ENCODE assay signal across 9 mouse cellular contexts in the genomic region with DNA sequence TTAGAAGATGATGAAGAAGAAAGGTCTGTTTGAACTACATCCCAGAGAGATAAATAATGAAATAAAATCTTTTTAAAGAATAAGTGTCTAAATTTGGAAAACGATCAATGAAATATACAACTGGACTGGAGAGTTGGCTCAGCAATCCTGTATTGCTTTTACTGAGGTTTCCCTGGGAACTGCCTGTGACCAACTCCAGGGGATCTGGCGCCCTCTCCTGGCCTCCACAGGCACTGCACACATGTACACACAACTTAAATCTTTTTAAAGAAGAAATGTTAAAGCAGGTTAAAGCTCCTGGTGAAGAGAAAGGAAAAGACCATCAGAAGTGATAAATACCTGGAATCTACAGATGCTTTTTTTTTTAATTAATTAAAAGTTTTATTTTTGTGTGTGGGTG. TPM values are rescaled to one million over a fixed set of nuclear protein-coding genes. Genes with fewer than 3 reads are reported as not detected.
DNase-seq lines count a peak whose midpoint lies in the region; ATAC-seq and TF ChIP-seq lines count a peak whose summit lies in the region.
"Had no signal": no experiment of that assay in that cellular context is flagged by ENCODE, and none has a peak within 500 bp of the region (broad histone marks: within the 10 kb centered on the region; RNA-seq: fewer than 3 reads in every experiment).

No protein-coding gene starts in this region.

- H3K36me3 ChIP-seq in CH12.LX (replicated peaks in 1 of 2; ENCODE audit: control insufficient read depth in 1 of 2, insufficient read depth in 1 of 2, low read length in 1 of 2), result peaks cover 14 to 74% of the 10 kb centered on the region in 2 experiments
- peaks cover 48% of the 10 kb centered on the region for H3K36me3 ChIP-seq in forebrain, postnatal 0 days (ENCODE audit: insufficient read depth)
- peaks cover 27% of the 10 kb centered on the region; the same call in 1 of the 2 replicates for H3K36me3 ChIP-seq in lung, postnatal 0 days (ENCODE audit: insufficient read depth, low read length)

- no peak overlapping the region for H3K27ac ChIP-seq in CH12.LX (ENCODE audit: insufficient read depth, low read depth)
- no peak overlapping the region for H3K27ac ChIP-seq in forebrain, postnatal 0 days (ENCODE audit: low read depth, low read length)
- no peak overlapping the region for H3K27ac ChIP-seq in lung, postnatal 0 days (ENCODE audit: low read length)

- DNase-seq in 3T3-L1 (ENCODE audit: low read depth, low spot score) (peak; percentile 87), CH12.LX (ENCODE audit: extremely low read depth) (peak; percentile 70)
- DNase-seq in c-Kit-positive CD71-negative TER-119-negative erythroid progenitor cells, embryonic 14.5 days (ENCODE audit: low read depth), result peak; percentile 61
- DNase-seq in forebrain, postnatal 0 days, result peak; percentile 87
- DNase-seq in kidney, postnatal 36 days, result peak; percentile 83 to 93
- DNase-seq in lung, postnatal 0 days (ENCODE audit: low spot score), result peak; percentile 90
- DNase-seq in right cerebral cortex, postnatal 25 days, result peak; percentile 60
- peak; percentile 82 for DNase-seq in urinary bladder, postnatal 25 days (ENCODE audit: low spot score)

- H3K9me3 ChIP-seq in CH12.LX (replicated peaks; ENCODE audit: low read length), result no peaks in the 10 kb centered on the region
- H3K9me3 ChIP-seq in forebrain, postnatal 0 days (ENCODE audit: low read length), result no peaks in the 10 kb centered on the region
- no peaks in the 10 kb centered on the region for H3K9me3 ChIP-seq in lung, postnatal 0 days (ENCODE audit: low read length)
- H3K9me3 ChIP-seq: hindbrain, embryonic 15.5 days had no signal

- peak; percentile 90 to 98 for TF ChIP-seq CTCF in CH12.LX (conservative IDR thresholded peaks at IDR 0.05 in 1 of 2, IDR thresholded peaks at IDR 0.05 in 1 of 2; ENCODE audit: low read depth in 2 of 2, low read length in 2 of 2)
- peak; percentile 93 for TF ChIP-seq CTCF in forebrain, postnatal 0 days (IDR thresholded peaks at IDR 0.05; ENCODE audit: low read depth)
- TF ChIP-seq CTCF in lung, postnatal 0 days (IDR thresholded peaks at IDR 0.05), result peak; percentile 96

- H3K4me2 ChIP-seq in CH12.LX (ENCODE audit: insufficient read depth, low read depth, poor library complexity, severe bottlenecking), result no peak overlapping the region
- no peak overlapping the region for H3K4me2 ChIP-seq in forebrain, postnatal 0 days (ENCODE audit: low read depth)
- no peak overlapping the region for H3K4me2 ChIP-seq in lung, postnatal 0 days (replicated peaks; ENCODE audit: low read depth, low read length)
- H3K4me2 ChIP-seq: hindbrain, embryonic 15.5 days had no signal

- no peaks in the 10 kb centered on the region; the same call in none of the 2 replicates for H3K79me2 ChIP-seq in CH12.LX (replicated peaks; ENCODE audit: control insufficient read depth, extremely low read depth, insufficient read depth, poor library complexity, severe bottlenecking)

- dilution Hi-C loops in CH12.LX (cut with MboI; ENCODE audit: extremely low pct_ligation_motif_present, extremely low pct_unique_long_range_greater_than_20kb, low sequenced_read_pairs), result no loop called here

- H3K4me1 ChIP-seq in CH12.LX (ENCODE audit: control insufficient read depth in 1 of 2, insufficient read depth in 2 of 2), result peaks cover 0 to 34% of the 10 kb centered on the region in 2 experiments; a peak in 2 of 4 replicates
- H3K4me1 ChIP-seq in forebrain, postnatal 0 days (ENCODE audit: insufficient read depth), result no peaks in the 10 kb centered on the region
- H3K4me1 ChIP-seq in lung, postnatal 0 days (ENCODE audit: insufficient read depth, low read depth, low read length), result no peaks in the 10 kb centered on the region

- TF ChIP-seq RAD21 in CH12.LX (IDR thresholded peaks at IDR 0.05; ENCODE audit: low read depth, low read length), result peak; percentile 96

- ATAC-seq in forebrain, postnatal 0 days, result peak; percentile 64; the same call in 1 of the 2 replicates
- peak; percentile 50; the same call in 1 of the 2 replicates for ATAC-seq in lung, postnatal 0 days

- H3K4me3 ChIP-seq in CH12.LX (replicated peaks in 1 of 3; ENCODE audit: low read depth in 2 of 3, low read length in 2 of 3, poor library complexity in 1 of 3), result no peak overlapping the region
- H3K4me3 ChIP-seq in forebrain, postnatal 0 days (ENCODE audit: low read depth, low read length), result no peak overlapping the region
- no peak overlapping the region for H3K4me3 ChIP-seq in lung, postnatal 0 days (ENCODE audit: low read depth, low read length)
- H3K4me3 ChIP-seq: hindbrain, embryonic 15.5 days had no signal

- in situ Hi-C loops in CH12.LX (cut with MboI; ENCODE audit: low pct_ligation_motif_present, low pct_unique_long_range_greater_than_20kb, low sequenced_read_pairs), result loop anchor here (5.0 to 10.0 kb wide), 2 partner anchors 35 to 208 kb away; no protein-coding TSS in a partner anchor

- WGBS in forebrain, postnatal 0 days, result 20% methylated on average over 2 of the region's 2 CpGs
- 14% methylated on average over 2 of the region's 2 CpGs for WGBS in lung, postnatal 0 days

- TF ChIP-seq POLR2A in CH12.LX (IDR thresholded peaks at IDR 0.05; ENCODE audit: low read depth, low read length), result peak; percentile 26; the same call in 1 of the 2 replicates

- H3K27me3 ChIP-seq in CH12.LX (replicated peaks), result no peaks in the 10 kb centered on the region
- H3K27me3 ChIP-seq in forebrain, postnatal 0 days (ENCODE audit: insufficient read depth, low read length), result no peaks in the 10 kb centered on the region
- H3K27me3 ChIP-seq in lung, postnatal 0 days (replicated peaks; ENCODE audit: insufficient read depth, low read length), result no peaks in the 10 kb centered on the region
- H3K27me3 ChIP-seq: hindbrain, embryonic 15.5 days had no signal

- H3K9ac ChIP-seq in CH12.LX (ENCODE audit: insufficient read depth, low read depth), result no peak overlapping the region
- H3K9ac ChIP-seq in forebrain, postnatal 0 days, result no peak overlapping the region
- no peak overlapping the region for H3K9ac ChIP-seq in lung, postnatal 0 days (replicated peaks; ENCODE audit: low read depth)
- H3K9ac ChIP-seq: hindbrain, embryonic 15.5 days had no signal

- no peak for TF ChIP-seq EP300 in CH12.LX (IDR thresholded peaks at IDR 0.05; ENCODE audit: low read length)
- no peak for TF ChIP-seq EP300 in lung, postnatal 0 days (IDR thresholded peaks at IDR 0.05)

TF ChIP-seq in CH12.LX, 34 proteins besides CTCF, POLR2A, EP300 and RAD21:
- TF ChIP-seq ZC3H11A (IDR thresholded peaks at IDR 0.05; ENCODE audit: low read depth, low read length) (peak; percentile 52), BHLHE40 (IDR thresholded peaks at IDR 0.05; ENCODE audit: low read depth, low read length) (no peak), SMC3 (IDR thresholded peaks at IDR 0.05; ENCODE audit: low read depth, low read length) (peak; percentile 92), TCF12 (IDR thresholded peaks at IDR 0.05; ENCODE audit: low read depth, low read length) (no peak)

RNA-seq across cellular contexts. Expression of a gene that starts 10.2 kb away (rescaled TPM):
- 56.9 and 65.0 TPM in 2 replicates for total RNA-seq in CH12.LX (2012; rRNA removed)
- 189 and 206 TPM in 2 replicates for total RNA-seq in CH12.LX (2014; rRNA removed)
- 196 and 211 TPM in 2 replicates for polyA plus RNA-seq in CH12.LX (2012; ENCODE audit: insufficient read length, low read depth)
- 391 and 472 TPM in 2 replicates for total RNA-seq in forebrain, postnatal 0 days (2014; rRNA removed)
- polyA plus RNA-seq in forebrain, postnatal 0 days (2015; fragmentation: Nextera tagmentation; extraction: Ambion mirVana), result 180 and 278 TPM in 2 replicates
- 264 and 334 TPM in 2 replicates for polyA plus RNA-seq in lung, postnatal 0 days (2015; fragmentation: Nextera tagmentation; extraction: Ambion mirVana)
